Mouse (Mus musculus) forelimb bud, embryonic 11.5 days (tissue): ENCODE data around the gene Gm26661.
A peak's percentile ranks its signal among the peaks of the same experiment; 100 is the strongest.

Experiments
- DNase-seq: peaks from one replicate; pipeline ENCODE4 v3.0.0-alpha.2; 2012; ENCODE audit warnings: low read depth, low spot score

The Gm26661 gene

GRCm38 (mm10) chr14:7791532-7792159 lies at the start of gene Gm26661:
Gene Gm26661 (plus strand): TSS chr14:7791587.
- peak; percentile 47 for DNase-seq

- DNase-seq, result peak; percentile 84
Observed at GRCm38 (mm10) chr14:7748944-7749763, 42.2 kb upstream of the Gm26661 start.

DNA sequence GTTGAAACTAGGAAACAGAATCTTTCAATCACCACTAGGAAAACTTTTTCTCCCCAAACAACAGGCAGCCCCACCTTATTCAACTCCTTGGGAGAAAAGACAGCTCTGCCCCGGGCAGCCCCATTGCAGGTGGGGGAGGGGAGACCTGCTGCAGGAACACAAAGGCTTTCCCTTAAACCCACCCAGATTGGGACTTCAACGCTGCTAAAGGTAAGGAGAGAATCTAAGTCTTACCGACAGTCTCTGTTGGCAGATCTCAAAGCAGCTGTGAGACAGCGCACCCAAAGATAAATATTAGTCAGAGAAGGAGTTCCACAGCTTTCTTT lies 41.7 kb upstream of the Gm26661 start:
- DNase-seq, result peak; percentile 74

DNA sequence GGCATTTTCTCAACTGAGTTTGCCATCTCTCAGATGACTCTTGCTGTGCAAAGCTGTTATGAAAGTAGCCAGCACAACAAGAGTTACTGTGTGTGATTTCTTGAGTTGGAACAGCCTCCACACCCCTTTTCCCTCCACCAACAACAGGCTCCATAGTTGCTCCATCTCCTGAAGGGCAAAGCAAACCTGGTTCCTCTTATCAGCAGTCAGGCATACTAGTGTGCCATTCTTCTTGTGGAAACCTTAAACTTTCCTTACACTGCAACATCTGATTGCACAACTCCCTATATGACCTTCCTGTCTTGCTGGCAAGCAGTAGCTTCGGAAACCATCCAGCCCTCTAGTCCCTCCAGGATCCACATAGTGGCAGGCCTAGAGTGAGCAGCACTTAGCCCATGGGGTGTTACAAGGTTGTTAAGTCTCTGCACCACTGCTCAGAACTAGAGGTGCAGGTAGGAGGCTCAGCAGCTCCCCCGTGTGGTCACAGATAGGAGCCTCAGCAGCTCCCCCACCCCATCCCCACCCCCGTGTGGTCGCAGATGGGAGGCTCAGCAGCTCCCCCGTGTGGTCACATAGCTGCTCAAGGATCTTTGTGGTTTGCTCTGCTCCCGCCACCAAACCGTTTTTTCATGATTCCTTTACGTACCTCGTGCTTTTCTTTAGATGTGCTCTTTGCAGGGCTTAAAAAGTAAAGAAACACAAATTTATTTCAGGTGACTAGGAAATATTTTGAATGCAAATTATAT lies 25.6 kb upstream of the Gm26661 start:
- DNase-seq, result peak; percentile 91

- DNase-seq, result no peak
Observed at GRCm38 (mm10) chr14:7773714-7774389, 17.5 kb upstream of the Gm26661 start.

DNA sequence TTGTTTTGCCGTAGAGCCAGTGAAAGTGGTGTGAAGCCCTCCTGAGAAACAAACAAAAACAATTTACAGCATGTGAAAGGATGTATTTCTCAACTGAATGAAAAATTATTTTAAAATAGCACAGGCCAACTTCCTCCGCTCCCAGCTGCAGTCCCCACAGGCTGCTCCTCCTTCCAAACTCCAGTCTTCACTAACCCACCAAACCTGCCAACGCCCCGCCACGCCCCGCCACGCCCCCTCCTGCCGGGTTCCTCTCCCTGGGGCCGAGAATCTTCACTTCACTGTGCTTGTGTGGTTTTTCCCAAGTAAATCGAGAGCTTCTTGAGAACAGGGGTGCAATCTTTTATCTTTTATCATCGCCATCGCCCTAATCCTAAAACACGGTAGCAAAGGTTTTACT lies 5.3 kb upstream of the Gm26661 start:
- DNase-seq, result no peak

DNA sequence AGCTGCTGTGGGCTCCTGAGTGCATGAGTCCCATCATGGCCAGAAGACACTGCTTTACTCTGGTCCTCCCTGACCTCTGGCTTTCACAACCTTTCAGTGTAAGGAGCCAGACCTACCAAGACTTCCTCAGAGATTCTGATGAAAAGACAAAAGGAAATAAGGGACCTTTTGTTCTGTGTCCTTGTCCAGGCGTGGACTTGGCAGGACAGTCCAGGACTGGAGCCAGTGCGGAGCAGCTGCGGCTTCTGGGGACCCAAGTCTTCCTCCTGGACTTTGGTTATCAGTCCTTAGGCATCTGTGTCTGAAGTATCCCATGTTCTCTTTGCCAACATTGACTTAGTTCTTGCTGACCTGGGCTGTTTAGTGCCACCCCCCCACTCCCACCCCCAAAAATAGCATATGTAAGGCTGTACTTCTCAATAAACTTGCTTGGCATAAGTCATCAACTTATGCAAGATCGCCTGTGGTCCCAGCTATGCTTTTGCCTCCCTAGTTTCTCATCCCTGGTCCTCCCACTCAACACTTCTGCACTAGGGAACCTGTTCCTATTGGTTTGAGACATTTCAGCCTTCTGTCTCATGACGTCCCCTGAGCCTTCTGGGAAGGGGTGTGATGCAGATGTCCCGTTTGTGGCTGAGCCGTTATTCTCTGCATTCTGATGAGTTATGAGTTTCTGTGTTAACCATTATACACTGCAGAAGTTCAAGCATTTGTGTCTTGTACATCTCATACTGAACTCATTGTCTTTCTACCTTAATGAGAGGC lies 1.9 kb upstream of the Gm26661 start:
- DNase-seq, result no peak

DNA sequence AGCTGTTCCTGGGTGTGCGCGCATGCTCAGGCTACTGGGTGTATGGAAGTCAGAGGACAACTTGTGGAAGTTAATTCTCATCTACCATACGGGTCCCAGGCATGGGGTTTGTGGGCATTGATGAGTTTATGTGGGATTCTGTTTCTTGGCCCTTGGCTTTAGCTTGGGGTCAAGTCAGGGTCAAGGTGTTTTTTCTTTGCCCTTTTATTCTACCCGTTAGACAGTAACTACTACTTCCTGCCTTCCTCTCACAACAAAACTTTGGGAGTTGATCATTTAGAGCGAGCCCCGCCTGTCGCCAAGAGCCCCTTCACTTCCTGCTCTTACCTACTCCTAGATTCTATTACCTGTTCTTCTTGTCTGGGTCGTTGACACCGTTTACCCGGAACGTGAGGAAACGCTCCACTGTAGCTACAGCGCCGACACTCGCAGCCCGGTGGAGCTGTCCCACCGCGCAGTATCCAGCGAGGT lies 291 bp upstream of the Gm26661 start:
- DNase-seq, result no peak

DNA sequence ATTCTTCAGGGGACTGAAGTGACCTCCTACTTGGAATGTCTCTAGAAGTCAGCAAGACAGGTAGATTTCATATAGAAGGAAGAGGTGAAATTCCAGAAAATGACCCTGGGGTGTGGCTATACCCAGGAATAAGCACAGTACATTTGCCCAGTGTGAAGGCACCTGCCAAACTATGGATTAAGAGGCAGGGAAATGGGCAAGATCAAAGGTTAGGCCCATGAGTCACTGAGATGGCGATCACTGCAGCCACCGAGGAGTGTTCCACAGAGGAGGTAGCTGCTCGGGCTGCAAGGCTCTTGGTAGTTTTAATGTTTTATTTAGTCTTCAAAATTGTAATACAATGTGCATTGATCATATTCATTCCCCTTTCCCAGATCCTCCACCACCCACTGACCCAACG lies 4.6 kb downstream of the Gm26661 start:
- no peak for DNase-seq

- no peak for DNase-seq
Observed at GRCm38 (mm10) chr14:7800611-7801010, 9.2 kb downstream of the Gm26661 start.

DNA sequence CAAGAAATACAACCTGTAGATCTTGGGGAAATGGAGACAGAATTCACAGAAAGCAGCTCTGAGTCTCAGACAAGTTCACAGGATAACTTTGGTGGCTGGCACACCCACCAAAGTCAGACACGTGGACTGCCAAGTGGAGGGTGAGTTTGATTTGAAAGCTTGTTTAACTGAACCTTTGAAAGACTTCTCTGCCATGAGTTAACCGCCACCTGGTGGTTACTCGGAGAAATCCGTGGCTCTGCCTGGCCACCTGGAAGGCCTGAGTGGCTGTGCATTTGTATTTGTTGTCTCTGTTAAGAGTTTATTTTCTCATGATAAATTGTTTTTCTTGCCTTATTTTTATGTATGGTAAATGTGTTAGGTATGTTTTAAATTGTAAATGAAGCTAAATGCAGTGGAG lies 10.4 kb downstream of the Gm26661 start:
- DNase-seq, result no peak

DNA sequence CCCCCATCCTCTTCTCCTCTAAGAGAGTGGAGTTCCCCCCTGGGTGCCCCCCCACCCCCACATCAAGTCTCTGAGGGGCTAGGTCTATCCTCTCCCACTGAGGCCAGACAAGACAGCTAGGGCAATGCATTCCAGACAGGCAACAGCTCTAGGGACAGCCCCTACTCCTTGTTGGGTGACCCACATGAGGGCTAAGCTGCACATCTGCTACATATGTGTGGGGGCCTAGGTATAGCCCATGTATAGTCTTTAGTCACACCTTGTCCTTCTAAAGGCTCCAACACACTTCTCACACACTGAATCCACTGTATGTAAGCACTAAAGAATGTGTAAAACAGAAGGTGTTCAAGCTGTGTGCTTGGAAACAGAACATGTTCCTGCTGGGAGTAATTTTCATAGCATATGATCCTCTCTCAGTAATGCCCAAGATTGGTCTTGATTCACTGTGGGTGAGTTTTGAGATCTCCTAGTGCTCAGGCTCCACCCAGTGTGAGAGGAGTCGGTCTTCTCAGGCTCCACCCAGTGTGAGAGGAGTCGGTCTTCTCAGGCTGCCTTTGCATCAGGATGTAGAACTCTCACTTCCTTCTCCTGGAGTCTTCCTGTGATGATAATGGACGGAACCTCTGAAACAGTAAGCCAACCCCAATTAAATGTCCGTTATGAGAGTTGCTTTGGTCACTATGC lies 12.6 kb downstream of the Gm26661 start:
- DNase-seq, result no peak

DNA sequence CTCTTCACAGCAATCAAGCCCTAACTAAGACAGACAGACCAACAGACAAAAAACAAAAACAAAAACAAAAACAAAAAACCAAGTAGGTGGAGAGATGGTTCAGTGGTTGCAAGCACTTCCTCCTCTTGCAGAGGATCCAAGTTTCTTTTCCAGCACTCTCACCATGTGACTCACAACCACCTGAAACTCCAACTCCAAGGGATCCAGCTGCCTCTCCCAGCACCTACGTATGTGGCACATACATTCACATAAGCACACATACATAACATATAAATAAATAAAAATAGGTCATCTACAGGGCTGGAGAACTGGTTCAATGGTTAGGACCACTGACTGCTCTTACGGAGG lies 13.1 kb downstream of the Gm26661 start:
- DNase-seq, result no peak

DNA sequence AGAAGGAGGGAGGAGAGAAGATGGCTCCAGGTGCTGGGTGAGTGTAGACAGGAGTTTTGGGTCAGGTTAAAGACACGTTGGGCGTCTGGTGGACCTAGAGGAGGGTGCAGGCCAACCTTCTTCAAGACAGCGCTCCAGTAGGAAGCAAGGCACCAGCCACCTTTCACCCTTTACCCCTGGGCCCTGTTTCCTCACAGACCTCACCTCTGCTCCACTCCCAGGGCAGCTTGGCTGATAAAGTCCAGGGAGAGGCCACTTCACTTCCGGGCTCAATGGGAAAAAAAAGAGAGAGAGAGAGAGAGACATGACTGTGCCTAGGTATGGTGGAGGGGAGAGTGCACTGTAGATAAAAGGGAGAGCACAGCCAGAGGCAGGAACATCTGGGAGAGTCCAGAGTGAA lies 16.3 kb downstream of the Gm26661 start:
- no peak for DNase-seq

DNA sequence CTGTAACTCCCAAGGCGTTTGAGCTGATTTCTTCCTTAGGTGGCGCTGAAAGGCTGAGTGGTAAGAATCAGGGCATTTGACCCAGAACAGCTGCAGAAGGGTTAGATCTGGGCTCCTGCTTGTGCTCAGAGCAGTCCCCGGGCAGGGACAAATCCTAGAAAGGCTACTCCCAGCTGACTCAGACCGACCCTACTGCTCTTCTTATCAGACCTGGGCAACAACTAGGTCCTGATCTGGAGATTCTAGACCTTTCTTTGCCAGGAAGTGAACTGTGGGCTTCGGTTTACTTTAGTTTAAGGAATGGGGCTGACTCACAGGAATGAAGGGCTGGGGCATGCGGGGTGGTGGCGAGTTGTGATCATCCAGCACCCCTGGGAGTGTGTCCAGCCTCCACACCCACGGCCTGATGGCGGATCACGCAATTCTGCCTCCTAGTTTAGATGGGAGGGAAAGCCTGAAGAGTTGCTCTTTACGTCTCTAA lies 17.2 kb downstream of the Gm26661 start:
- DNase-seq, result no peak

GRCm38 (mm10) chr14:7809043-7809955 lies 17.9 kb downstream of the Gm26661 start:
- no peak for DNase-seq

GRCm38 (mm10) chr14:7817770-7818462 lies 26.5 kb downstream of the Gm26661 start, which contains the start of gene Flnb:
Gene Flnb (plus strand): TSS chr14:7817957.
- DNase-seq, result peak; percentile 96

GRCm38 (mm10) chr14:7818463-7819121 lies 27.2 kb downstream of the Gm26661 start:
- no peak for DNase-seq
